Mouse (Mus musculus) kidney, adult 9 months (tissue): Measurements from ENCODE around the gene Pakap.

Experiments
- DNase-seq: peaks from one replicate; pipeline ENCODE4 v3.0.0; 2022

Gene Pakap

GRCm38 (mm10) chr4:57846991-57847422 is 279.0 kb downstream of the Pakap start:
- DNase-seq, result peak; percentile 57

GRCm38 (mm10) chr4:57847676-57848075 is 279.7 kb downstream of the Pakap start:
- no peak for DNase-seq

- DNase-seq, result no peak
Observed at GRCm38 (mm10) chr4:57849465-57849864, 281.5 kb downstream of the Pakap start.

- DNase-seq, result no peak
Observed at GRCm38 (mm10) chr4:57851731-57852130, 283.8 kb downstream of the Pakap start.

GRCm38 (mm10) chr4:57852461-57853040 is 284.6 kb downstream of the Pakap start:
- no peak for DNase-seq

GRCm38 (mm10) chr4:57854181-57854580 is 286.2 kb downstream of the Pakap start:
- no peak for DNase-seq

GRCm38 (mm10) chr4:57855281-57855941 is 287.4 kb downstream of the Pakap start:
- no peak for DNase-seq

- DNase-seq, result peak; percentile 76
Observed at GRCm38 (mm10) chr4:57856673-57857072, 288.7 kb downstream of the Pakap start.

GRCm38 (mm10) chr4:57860204-57860611 is 292.2 kb downstream of the Pakap start:
- peak; percentile 66 for DNase-seq

- peak; percentile 78 for DNase-seq
Observed at GRCm38 (mm10) chr4:57861166-57861565, 293.2 kb downstream of the Pakap start.

GRCm38 (mm10) chr4:57861856-57862255 is 293.9 kb downstream of the Pakap start:
- no peak for DNase-seq

GRCm38 (mm10) chr4:57862269-57862986 is 294.4 kb downstream of the Pakap start:
- DNase-seq, result no peak

GRCm38 (mm10) chr4:57866088-57866487 is 298.1 kb downstream of the Pakap start:
- peak; percentile 63 for DNase-seq

- DNase-seq, result no peak
Observed at GRCm38 (mm10) chr4:57866990-57867389, 299.0 kb downstream of the Pakap start.

GRCm38 (mm10) chr4:57867454-57867853 is 299.5 kb downstream of the Pakap start:
- DNase-seq, result no peak

- DNase-seq, result no peak
Observed at GRCm38 (mm10) chr4:57879137-57879536, 311.2 kb downstream of the Pakap start.

- DNase-seq, result peak; percentile 86
Observed at GRCm38 (mm10) chr4:57879804-57880357, 311.9 kb downstream of the Pakap start.

- peak; percentile 62 for DNase-seq
Observed at GRCm38 (mm10) chr4:57883520-57884421, 315.8 kb downstream of the Pakap start.

GRCm38 (mm10) chr4:57884511-57884910 is 316.5 kb downstream of the Pakap start:
- no peak for DNase-seq

- no peak for DNase-seq
Observed at GRCm38 (mm10) chr4:57885186-57885585, 317.2 kb downstream of the Pakap start.

GRCm38 (mm10) chr4:57886066-57886887 is 318.3 kb downstream of the Pakap start:
- DNase-seq, result peak; percentile 72

GRCm38 (mm10) chr4:57886888-57887230 is 318.9 kb downstream of the Pakap start:
- DNase-seq, result no peak
